Mouse (Mus musculus) thymus, adult 2 months (tissue): ENCODE results near the gene Pramef12.

ENCODE experiments used
- CTCF ChIP-seq: fragments of 200-500 bp; IDR thresholded peaks from 2 replicates; pipeline ENCODE4 v1.5.1; 2012; ENCODE audit warnings: mild to moderate bottlenecking, control low read depth, low read length, moderate library complexity, borderline replicate concordance; ENCODE audit not compliant: control insufficient read depth, poor library complexity, insufficient read depth; ENCODE audit errors: extremely low read depth
- POLR2A ChIP-seq: fragments of 200-500 bp; IDR thresholded peaks from 2 replicates; pipeline ENCODE4 v1.6.1; 2012; ENCODE audit warnings: mild to moderate bottlenecking, low read length, control low read depth, moderate library complexity; ENCODE audit not compliant: control insufficient read depth, poor library complexity, insufficient read depth; ENCODE audit errors: extremely low read depth

DNA sequence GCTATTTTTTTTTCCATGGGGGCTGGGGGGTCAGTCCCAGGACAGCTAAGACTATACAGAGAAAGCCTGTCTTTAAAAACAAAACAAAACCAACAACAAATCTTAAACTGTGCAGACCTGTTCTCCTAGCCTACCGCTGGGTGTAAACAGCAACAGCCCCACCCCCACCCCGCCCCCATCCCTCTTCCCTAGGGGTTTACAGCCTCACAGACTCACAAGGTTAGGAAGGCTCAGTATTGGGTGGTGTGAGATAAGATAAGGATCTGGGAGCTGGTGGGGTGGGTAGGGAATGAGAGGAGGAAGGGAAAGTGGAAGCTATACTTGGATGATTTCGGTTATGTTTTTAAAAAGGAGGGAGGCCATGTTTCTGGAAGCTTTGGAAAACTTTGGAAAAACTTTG lies 11.9 kb downstream of the Pramef12 start:
- no peak for TF ChIP-seq CTCF
- no peak for TF ChIP-seq POLR2A
